Mouse (Mus musculus) megakaryocyte progenitor cell, adult 5-6 weeks (primary cell): ENCODE results near the gene Nip7. TPM values are rescaled to one million over a fixed set of nuclear protein-coding genes. Genes with fewer than 3 reads are reported as not detected.

Source experiments
- total RNA-seq, 2 experiments: library from RNA; stranded (forward) in 1 of 2; stranded (reverse) in 1 of 2; fragments of 157-497, 149-512 nt in 1 of 2; fragments of 200-1000 nt in 1 of 2; gene quantifications; 2 replicates each; pipeline versions ENCODE4 v1.2.3 to v1.2.4; 2015 to 2017

The Nip7 gene
- total RNA-seq, 2 experiments from 2014 or later = 42.1 to 67.0 TPM

Other genes starting within 250 kb of the Nip7 start
- gene Has3, start 186.6 kb upstream of the Nip7 start, total RNA-seq (2015) = not detected in 2 replicates
- gene Has3, start 186.6 kb upstream of the Nip7 start, total RNA-seq (2017) = 0.37 and 0.54 TPM in 2 replicates
- 66.8 and 76.6 TPM in 2 replicates for gene Utp4, start 163.2 kb upstream of the Nip7 start, total RNA-seq (2015)
- 47.4 and 53.2 TPM in 2 replicates for gene Utp4, start 163.2 kb upstream of the Nip7 start, total RNA-seq (2017)
- gene Sntb2, start 121.1 kb upstream of the Nip7 start, total RNA-seq (2015) = 4.3 and 5.0 TPM in 2 replicates
- 6.9 and 7.9 TPM in 2 replicates for gene Sntb2, start 121.1 kb upstream of the Nip7 start, total RNA-seq (2017)
- 26.4 and 27.4 TPM in 2 replicates for gene Vps4a, start 25.7 kb upstream of the Nip7 start, total RNA-seq (2015)
- gene Vps4a, start 25.7 kb upstream of the Nip7 start, total RNA-seq (2017) = 34.3 and 34.5 TPM in 2 replicates
- 40.1 and 48.6 TPM in 2 replicates for gene Pdf, start 8.3 kb upstream of the Nip7 start, total RNA-seq (2015)
- gene Pdf, start 8.3 kb upstream of the Nip7 start, total RNA-seq (2017) = 35.3 and 46.3 TPM in 2 replicates
- 13.2 and 18.1 TPM in 2 replicates for gene Cog8, start 188 bp upstream of the Nip7 start, total RNA-seq (2015)
- 22.8 and 25.6 TPM in 2 replicates for gene Cog8, start 188 bp upstream of the Nip7 start, total RNA-seq (2017)
- gene Tmed6, start 8.8 kb downstream of the Nip7 start, total RNA-seq (2015) = not detected in 2 replicates
- not detected in 2 replicates for gene Tmed6, start 8.8 kb downstream of the Nip7 start, total RNA-seq (2017)
- gene Terf2, start 39.7 kb downstream of the Nip7 start, total RNA-seq (2015) = 32.1 and 36.6 TPM in 2 replicates
- gene Terf2, start 39.7 kb downstream of the Nip7 start, total RNA-seq (2017) = 28.5 and 38.8 TPM in 2 replicates
- gene Cyb5b, start 93.8 kb downstream of the Nip7 start, total RNA-seq (2015) = 54.1 and 58.4 TPM in 2 replicates
- gene Cyb5b, start 93.8 kb downstream of the Nip7 start, total RNA-seq (2017) = 61.0 and 67.1 TPM in 2 replicates
- 30.1 and 32.3 TPM in 2 replicates for gene Nfat5, start 236.6 kb downstream of the Nip7 start, total RNA-seq (2015)
- 18.8 and 20.9 TPM in 2 replicates for gene Nfat5, start 236.6 kb downstream of the Nip7 start, total RNA-seq (2017)